Mouse (Mus musculus): ENCODE results near the gene Gnl2. TPM values are rescaled to one million over a fixed set of nuclear protein-coding genes. Genes with fewer than 3 reads are reported as not detected.
A peak's percentile ranks its signal among the peaks of the same experiment; 100 is the strongest.

The Gnl2 gene
- polyA plus RNA-seq, 1 experiment from 2014 or later: 72.5 TPM

DNA sequence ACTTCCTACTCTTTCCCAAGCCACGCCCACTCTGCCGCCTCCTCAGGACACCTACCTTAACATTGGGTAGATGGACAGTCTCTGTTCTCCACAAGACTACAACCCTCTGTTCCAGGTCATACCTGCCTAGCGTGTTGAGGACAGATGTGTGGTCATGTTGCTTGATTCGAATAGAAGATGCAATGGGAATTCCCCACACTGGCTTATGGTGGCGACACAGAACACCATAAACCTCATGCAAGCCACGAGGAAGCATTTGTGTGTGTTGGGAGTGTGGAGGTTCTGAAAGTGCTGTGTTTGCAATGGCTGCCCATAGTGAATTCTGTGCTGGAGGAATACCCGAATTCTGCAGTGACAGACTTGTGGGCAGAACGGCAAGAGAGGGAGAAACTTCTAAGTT is 47.4 kb downstream of the Gnl2 start:
- Histone ChIP-seq H3K4me1 (peaks cover 30% of the 10 kb centered on the region), H3K36me3 (peaks cover 13% of the 10 kb centered on the region), H3K27me3 (replicated peaks) (peaks cover 11% of the 10 kb centered on the region; the same call in 1 of the 2 replicates), H3K9ac (no peak overlapping the region), H3K27ac (no peak overlapping the region), H3K4me2 (no peak overlapping the region), H3K9me3 (replicated peaks) (no peaks in the 10 kb centered on the region), H3K4me3 (no peak overlapping the region)
- WGBS (ENCODE audit: insufficient replicate concordance): 53% methylated on average over 8 of the region's 8 CpGs
- no peak for ATAC-seq

DNA sequence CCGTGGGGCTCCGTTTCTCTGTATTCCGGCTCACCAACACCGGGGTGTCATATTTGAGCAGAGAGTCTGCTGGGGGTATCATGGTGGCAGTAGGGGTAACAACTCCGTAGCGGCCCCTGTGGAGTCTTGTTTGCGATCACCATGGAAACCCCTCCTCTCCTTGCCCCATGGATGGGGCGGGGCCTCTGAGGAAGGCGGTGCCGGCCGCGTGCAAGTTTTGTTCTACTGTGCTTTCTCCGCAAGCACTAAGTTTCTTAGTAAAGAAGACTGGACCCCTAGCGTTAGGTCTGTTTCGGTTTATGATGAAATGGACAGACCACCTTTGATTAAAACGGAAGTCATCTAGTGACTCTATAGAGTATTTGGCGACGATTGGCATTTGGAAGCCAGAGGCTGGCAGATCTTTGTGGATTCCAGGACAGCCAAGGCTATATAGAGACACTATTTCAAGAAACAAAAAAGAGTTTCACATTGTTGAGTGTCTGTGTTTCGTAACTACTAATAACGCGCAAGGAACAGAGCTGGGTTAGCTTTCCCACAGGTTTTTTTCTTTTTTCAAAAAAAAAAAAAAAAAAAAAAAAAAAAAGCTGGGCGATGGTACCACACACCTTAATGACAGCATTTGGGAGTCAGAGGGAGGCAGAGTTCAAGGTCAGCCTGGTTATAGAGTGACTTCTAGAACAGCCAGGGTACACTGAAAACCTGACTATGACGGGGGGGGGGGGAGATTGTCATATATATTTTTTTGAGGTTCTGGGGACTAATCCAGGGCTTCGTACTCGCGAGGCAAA is 49.3 kb downstream of the Gnl2 start, which contains the start of gene Dnali1:
TSS of gene Dnali1 (minus strand) at position 187 of the 791 bp plus-strand sequence.
- no peak; the same call in 1 of the 2 replicates for ATAC-seq
- WGBS (ENCODE audit: insufficient replicate concordance): 3% methylated on average over 26 of the region's 26 CpGs

DNA sequence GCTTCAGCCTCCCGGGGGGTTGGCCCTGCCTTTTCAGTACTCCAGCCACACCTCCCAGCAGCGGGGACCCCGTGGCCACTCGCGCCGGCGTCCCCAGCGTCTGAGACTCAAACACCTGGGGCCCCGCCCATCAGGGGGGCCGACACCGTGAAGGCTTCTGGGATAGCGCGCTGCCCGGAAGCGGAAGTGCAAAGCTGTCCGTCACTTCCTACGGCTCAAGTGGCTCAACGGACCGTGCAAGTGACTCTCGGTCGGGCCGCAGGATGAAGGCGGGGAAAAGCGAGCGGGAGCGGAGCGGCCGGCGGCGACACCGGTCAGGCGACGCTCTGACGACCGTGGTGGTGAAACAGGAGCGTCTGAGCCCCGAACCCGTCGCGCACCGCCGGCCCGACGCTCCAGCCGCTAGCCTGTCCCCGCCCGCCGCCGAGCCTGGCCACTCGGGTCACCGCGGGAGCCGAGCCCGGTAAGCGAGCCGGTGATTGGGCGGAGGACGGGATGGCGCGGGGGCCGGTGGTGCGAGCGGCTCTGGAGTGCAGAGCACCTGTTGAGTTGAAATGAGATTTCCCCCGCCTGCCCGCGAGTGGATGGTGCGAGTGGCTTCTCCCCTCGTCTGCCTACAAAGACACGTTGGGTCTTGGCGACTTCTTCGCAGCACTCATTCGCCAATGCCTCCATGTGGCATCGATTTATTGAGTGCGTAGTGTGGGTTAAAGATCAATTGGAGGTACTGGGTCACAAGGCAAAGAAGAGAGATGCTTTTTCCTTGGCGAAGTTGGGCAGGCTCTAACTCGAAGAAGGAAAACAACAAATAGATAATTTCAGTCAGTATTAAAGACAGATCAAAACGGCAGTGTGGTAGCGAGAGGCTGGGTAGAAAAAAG is 50.3 kb downstream of the Gnl2 start, which contains the start of gene Snip1:
TSS of gene Snip1 (plus strand) at position 183 of the 881 bp plus-strand sequence.
- Histone ChIP-seq H3K4me1 (peaks cover 24% of the 10 kb centered on the region), H3K9ac (peak within 1 kb of the TSS; percentile 89), H3K4me3 (peak within 1 kb of the TSS; percentile 96), H3K27me3 (replicated peaks) (peaks cover 11% of the 10 kb centered on the region; the same call in 1 of the 2 replicates), H3K27ac (peak within 1 kb of the TSS; percentile 83), H3K9me3 (replicated peaks) (no peaks in the 10 kb centered on the region), H3K36me3 (peaks cover 42% of the 10 kb centered on the region), H3K4me2 (peak within 1 kb of the TSS; percentile 93)
- peak; percentile 90 for ATAC-seq
- WGBS (ENCODE audit: insufficient replicate concordance): under 1% methylated on average over 74 of the region's 78 CpGs

More for the DNA sequence above, 49.3 kb downstream of the Gnl2 start, which contains the start of gene Dnali1:
- Histone ChIP-seq H3K9me3 (replicated peaks) (no peaks in the 10 kb centered on the region), H3K27ac (peak within 1 kb of the TSS; percentile 83), H3K36me3 (peaks cover 32% of the 10 kb centered on the region), H3K9ac (peak within 1 kb of the TSS; percentile 89), H3K4me3 (peak within 1 kb of the TSS; percentile 96), H3K4me2 (peak within 1 kb of the TSS; percentile 93), H3K27me3 (replicated peaks) (peaks cover 11% of the 10 kb centered on the region; the same call in 1 of the 2 replicates), H3K4me1 (peaks cover 24% of the 10 kb centered on the region)

DNA sequence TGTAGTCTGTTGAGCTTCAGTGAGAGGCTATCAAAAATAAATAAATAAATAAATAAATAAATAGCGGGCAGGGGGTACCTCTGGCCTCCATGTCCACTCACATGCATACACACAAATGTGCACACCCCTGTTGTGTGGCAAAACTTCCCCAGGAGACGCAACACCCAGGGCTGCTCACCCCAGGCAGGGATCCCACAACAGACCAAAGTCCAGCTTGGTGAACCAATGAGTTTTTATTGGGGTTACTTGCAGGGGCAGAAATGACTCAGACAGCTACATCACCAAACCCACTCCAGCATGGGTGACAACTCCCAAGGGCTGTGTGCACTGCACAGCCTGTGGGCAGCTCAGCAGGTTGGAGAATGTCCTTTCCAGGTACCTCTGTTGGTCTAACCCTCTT is 61.3 kb downstream of the Gnl2 start:
- ATAC-seq: 0 out of 2 replicates have a peak, but pooled peaks have one; percentile 27

DNA sequence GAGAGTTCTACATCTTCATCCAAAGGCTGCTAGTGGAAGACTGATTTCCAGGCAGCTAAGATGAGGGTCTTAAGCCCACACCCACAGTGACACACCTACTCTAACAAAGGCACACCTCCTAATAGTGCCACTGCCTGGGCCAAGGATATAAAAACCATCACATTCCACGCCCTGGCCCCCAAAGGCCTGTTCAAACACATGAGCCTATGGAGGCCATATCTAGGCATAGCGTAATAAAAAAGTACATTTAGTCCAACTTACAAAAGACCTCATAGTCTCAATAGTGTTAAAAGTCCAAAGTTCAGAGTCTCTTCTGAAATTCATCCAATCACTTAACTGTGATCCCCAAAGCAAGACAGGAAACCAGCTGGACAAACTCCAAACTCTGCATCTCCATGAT is 62.3 kb downstream of the Gnl2 start:
- H3K9ac ChIP-seq: no peak overlapping the region
- H3K9me3 ChIP-seq (replicated peaks): no peaks in the 10 kb centered on the region
- H3K27me3 ChIP-seq (replicated peaks): no peaks in the 10 kb centered on the region
- H3K4me3 ChIP-seq: no peak overlapping the region
- peaks cover 10% of the 10 kb centered on the region for H3K4me1 ChIP-seq
- no peak for ATAC-seq
- no peak overlapping the region for H3K27ac ChIP-seq
- peaks cover 69% of the 10 kb centered on the region for H3K36me3 ChIP-seq
- WGBS (ENCODE audit: insufficient replicate concordance): 77% methylated on average over 2 of the region's 2 CpGs
- no peak overlapping the region for H3K4me2 ChIP-seq

More for the DNA sequence above, 61.3 kb downstream of the Gnl2 start:
- Histone ChIP-seq H3K4me1 (peaks cover 3% of the 10 kb centered on the region; the same call in 1 of the 2 replicates), H3K27ac (no peak overlapping the region), H3K36me3 (peaks cover 79% of the 10 kb centered on the region), H3K4me2 (no peak overlapping the region), H3K27me3 (replicated peaks) (no peaks in the 10 kb centered on the region), H3K9me3 (replicated peaks) (no peaks in the 10 kb centered on the region), H3K9ac (no peak overlapping the region), H3K4me3 (no peak overlapping the region)
- WGBS (ENCODE audit: insufficient replicate concordance): 80% methylated on average over 2 of the region's 2 CpGs

DNA sequence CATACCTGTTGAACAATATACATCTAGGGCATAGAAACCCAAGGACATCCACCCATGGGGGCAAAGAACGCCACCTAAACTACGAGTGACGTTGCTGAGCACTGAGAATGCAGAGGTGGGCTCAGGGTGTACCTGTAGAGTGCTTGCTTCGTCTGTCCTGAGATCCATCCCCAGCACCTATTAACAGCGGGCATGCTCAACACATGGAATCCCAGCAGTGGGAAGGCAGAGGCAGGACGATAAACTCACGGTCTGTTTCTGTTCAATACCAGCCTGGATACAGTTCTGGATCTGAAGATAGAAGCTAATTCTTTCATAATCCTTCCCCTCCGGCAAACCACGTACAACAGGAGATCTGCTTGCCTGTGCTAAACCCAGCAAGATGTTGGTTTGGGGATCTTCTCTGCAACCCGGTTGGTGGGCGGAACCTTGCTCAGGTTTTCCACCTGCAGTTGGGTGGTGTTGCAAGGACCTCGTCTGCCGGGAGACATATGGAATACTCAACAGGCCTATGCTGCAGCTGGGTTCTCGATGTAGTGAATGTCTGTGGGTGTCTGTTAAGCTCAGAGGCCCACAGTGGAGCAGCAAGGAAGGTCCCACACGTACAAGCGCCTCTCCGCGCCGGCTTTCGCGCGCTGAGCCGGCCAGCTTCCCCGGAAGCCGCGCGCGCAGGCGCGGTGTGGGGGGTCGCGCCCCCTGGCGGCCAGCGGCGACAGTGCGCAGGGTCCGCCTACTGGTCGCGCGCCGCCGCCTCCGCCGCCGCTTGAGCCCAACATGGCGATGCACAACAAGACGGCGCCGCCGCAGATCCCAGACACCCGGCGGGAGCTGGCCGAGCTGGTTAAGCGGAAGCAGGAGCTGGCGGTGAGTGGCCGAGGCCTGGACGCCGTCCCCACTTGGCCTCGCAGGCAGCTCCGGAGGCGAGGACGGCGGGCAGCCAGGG is 68.3 kb downstream of the Gnl2 start, which contains the start of gene Meaf6:
TSS of gene Meaf6 (plus strand) at position 732 of the 943 bp plus-strand sequence.
- Histone ChIP-seq H3K4me3 (peak within 1 kb of the TSS; percentile 88), H3K4me1 (peaks cover 31% of the 10 kb centered on the region), H3K27me3 (replicated peaks) (no peaks in the 10 kb centered on the region), H3K27ac (peak within 1 kb of the TSS; percentile 95), H3K9me3 (replicated peaks) (no peaks in the 10 kb centered on the region), H3K4me2 (peak within 1 kb of the TSS; percentile 76), H3K9ac (peak within 1 kb of the TSS; percentile 91), H3K36me3 (peaks cover 48% of the 10 kb centered on the region)
- WGBS (ENCODE audit: insufficient replicate concordance): 1% methylated on average over 63 of the region's 63 CpGs
- ATAC-seq: peak; percentile 89

DNA sequence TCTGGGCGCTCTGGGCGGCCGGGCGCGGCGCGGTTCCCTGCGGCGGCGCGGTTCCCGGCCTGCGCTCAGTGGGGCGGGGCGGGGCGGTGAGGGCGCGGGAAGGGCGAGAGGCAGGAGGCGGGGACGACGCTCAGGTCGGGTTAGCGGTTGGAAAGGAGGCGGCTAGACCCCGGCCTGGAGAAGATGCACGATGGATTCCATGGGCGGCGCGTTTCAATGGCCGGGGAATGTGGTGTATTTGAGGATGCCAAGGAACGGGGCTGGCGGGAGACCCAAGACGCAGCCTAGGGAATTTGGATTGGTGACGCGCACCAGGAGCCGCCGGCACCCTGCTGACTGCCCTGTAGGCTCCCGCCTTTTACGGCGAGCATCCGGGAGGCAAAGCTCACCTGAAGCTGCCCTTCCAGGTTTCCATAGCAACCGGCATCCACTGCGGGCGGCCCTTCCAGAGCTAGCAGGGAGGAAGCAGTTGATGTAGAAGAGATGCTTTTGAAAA is 69.0 kb downstream of the Gnl2 start:
- ATAC-seq: peak; percentile 95
- peaks cover 31% of the 10 kb centered on the region for H3K4me1 ChIP-seq
- H3K27me3 ChIP-seq (replicated peaks): no peaks in the 10 kb centered on the region

DNA sequence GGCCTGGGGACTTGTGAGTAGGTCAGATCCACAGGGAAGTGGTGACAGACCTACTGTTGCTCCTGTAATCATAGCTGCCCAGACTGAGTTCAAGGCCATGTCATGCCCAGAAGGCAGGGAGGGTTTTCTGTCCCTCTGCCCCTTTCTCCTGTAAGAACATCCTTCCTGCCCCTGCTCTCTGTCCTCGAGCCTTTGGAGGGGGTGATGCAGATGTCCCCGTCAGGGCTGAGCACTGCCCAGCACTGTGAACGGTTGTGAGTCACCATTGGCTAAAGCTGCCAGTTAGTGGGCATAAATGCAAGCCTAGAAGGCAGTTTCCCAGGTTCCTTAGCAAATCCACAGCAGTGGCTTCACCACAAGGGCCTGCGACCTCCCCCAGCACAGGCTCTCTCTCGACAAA is 76.6 kb downstream of the Gnl2 start:
- 74% methylated on average over 5 of the region's 5 CpGs for WGBS (ENCODE audit: insufficient replicate concordance)
- Histone ChIP-seq H3K4me2 (no peak overlapping the region), H3K9ac (no peak overlapping the region), H3K27me3 (replicated peaks) (no peaks in the 10 kb centered on the region), H3K9me3 (replicated peaks) (no peaks in the 10 kb centered on the region), H3K27ac (no peak overlapping the region), H3K4me3 (no peak overlapping the region), H3K36me3 (peaks cover 65% of the 10 kb centered on the region), H3K4me1 (no peaks in the 10 kb centered on the region)
- no peak for ATAC-seq

More for the DNA sequence above, 69.0 kb downstream of the Gnl2 start:
- H3K4me3 ChIP-seq: peak overlapping the region; percentile 88
- H3K4me2 ChIP-seq: peak overlapping the region; percentile 76
- WGBS (ENCODE audit: insufficient replicate concordance): under 1% methylated on average over 45 of the region's 45 CpGs
- H3K36me3 ChIP-seq: peaks cover 56% of the 10 kb centered on the region
- no peaks in the 10 kb centered on the region for H3K9me3 ChIP-seq (replicated peaks)
- peak overlapping the region; percentile 95 for H3K27ac ChIP-seq
- H3K9ac ChIP-seq: peak overlapping the region; percentile 91

DNA sequence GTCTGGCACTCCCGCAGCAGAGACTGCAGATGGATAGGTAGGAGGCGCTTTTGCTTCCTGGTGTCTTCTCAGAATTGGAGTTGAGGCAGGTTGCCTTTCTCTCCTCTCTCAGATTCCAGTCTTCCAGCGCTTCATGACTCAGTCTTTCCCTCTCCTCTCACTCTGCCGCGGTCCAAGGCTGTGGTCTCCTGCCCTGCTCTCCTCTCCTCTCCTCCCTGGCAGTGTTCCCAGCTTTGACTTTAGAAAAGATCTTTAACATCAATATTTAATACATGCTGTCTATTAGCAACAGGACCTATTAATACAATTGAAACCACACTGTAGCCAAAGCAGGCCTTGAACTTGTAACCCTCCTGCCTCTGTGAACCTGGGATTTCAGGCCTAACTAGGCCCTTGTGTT is 79.7 kb downstream of the Gnl2 start:
- Histone ChIP-seq H3K9me3 (replicated peaks) (no peaks in the 10 kb centered on the region), H3K4me2 (no peak overlapping the region), H3K36me3 (peaks cover 46% of the 10 kb centered on the region), H3K27ac (no peak overlapping the region), H3K9ac (no peak overlapping the region), H3K4me3 (no peak overlapping the region), H3K27me3 (replicated peaks) (no peaks in the 10 kb centered on the region), H3K4me1 (no peaks in the 10 kb centered on the region)
- ATAC-seq: no peak
- 80% methylated on average over 5 of the region's 5 CpGs for WGBS (ENCODE audit: insufficient replicate concordance)

DNA sequence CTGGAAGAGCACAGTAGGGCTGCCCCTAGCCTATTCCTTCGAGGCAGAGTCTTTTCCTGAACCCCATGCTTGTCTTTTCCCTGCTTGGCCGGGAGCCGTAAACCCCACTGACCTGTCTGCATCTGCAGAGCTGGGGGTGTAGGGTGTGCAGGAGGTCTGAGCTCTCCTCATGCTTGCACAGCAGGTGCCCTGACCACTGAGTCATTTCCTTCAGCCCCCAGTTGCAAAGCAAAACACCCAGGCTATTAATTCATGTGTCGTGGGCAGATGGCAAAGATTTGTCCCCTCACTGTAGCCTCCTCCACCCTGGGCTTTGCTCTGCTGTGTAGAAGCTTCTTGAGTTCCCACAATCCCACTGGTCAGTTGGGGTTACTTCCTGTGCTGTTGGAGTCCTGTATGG is 81.0 kb downstream of the Gnl2 start:
- H3K9me3 ChIP-seq (replicated peaks): no peaks in the 10 kb centered on the region
- peaks cover 42% of the 10 kb centered on the region for H3K36me3 ChIP-seq
- H3K4me1 ChIP-seq: no peaks in the 10 kb centered on the region
- 70% methylated on average over 4 of the region's 4 CpGs for WGBS (ENCODE audit: insufficient replicate concordance)
- no peaks in the 10 kb centered on the region for H3K27me3 ChIP-seq (replicated peaks)
- H3K4me2 ChIP-seq: no peak overlapping the region
- no peak overlapping the region for H3K9ac ChIP-seq
- H3K4me3 ChIP-seq: no peak overlapping the region
- no peak for ATAC-seq
- H3K27ac ChIP-seq: no peak overlapping the region

DNA sequence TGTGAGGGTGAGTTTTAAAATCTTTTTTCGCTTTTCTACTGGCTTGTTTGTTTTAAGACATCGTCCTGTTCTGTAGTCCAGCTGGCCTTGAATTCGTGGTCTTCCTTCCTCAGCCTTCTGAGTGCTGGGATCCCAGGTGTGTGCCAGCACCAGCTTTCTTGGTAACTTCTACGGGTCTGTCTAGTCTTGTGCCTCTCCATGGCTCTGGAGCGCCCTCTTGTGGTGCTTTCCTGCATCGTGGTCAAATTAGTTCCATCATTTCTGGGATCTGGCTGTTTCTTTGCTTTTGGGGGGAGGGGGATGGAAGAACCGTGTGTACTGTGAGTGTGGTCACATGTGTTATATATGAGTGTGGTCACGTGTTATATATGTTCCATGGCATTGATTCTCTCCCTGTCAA is 83.1 kb downstream of the Gnl2 start:
- ATAC-seq: peak; percentile 52
- Histone ChIP-seq H3K36me3 (peaks cover 42% of the 10 kb centered on the region), H3K9me3 (replicated peaks) (no peaks in the 10 kb centered on the region), H3K4me2 (no peak overlapping the region), H3K4me1 (no peaks in the 10 kb centered on the region), H3K27ac (no peak overlapping the region), H3K4me3 (no peak overlapping the region), H3K9ac (no peak overlapping the region), H3K27me3 (replicated peaks) (no peaks in the 10 kb centered on the region)
- WGBS (ENCODE audit: insufficient replicate concordance): 6% methylated on average over 8 of the region's 8 CpGs

All from liver, embryonic 12.5 days (tissue).